Mouse (Mus musculus) bone marrow, adult 2 months (tissue): ENCODE measurements around the gene Cd8a.

Experiments
- CTCF ChIP-seq: fragments of 200-500 bp; IDR thresholded peaks from 2 replicates; pipeline ENCODE4 v1.5.1; 2011; ENCODE audit warnings: low read length, control low read depth; ENCODE audit not compliant: control insufficient read depth, insufficient read depth
- POLR2A ChIP-seq: fragments of 200-500 bp; IDR thresholded peaks from 2 replicates; pipeline ENCODE4 v1.6.1; 2011; ENCODE audit warnings: low read depth, mild to moderate bottlenecking, control low read depth, low read length, borderline replicate concordance; ENCODE audit not compliant: control insufficient read depth

DNA sequence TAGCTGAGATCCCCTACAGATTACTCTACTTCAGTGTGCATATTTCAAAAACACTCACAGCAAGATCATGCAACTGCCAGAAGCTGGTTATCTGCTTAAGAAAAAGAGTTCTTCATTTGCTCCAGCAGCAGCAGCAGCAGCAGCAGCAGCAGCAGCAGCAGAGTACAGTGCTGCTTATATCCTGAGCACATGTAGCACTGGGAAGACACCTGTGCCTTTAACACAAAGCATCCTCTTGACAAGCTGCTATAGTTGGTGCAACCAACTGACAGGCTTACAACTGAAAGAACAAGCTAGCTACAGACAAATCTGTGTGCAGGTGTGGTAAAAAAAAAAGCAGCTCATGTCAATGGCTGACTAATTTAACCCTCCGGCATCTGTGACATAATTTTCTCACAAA, 22.8 kb downstream of the Cd8a start:
- TF ChIP-seq CTCF (no peak), POLR2A (no peak)
